Mouse (Mus musculus) C2C12 (cell line): ENCODE measurements around the gene Pias3. TPM values are rescaled to one million over a fixed set of nuclear protein-coding genes. Genes with fewer than 3 reads are reported as not detected.

Experiments used
- H3K27me3 ChIP-seq: one replicate; pipeline ENCODE4 v1.6.1; 2011; ENCODE audit not compliant: control insufficient read depth, insufficient read depth, insufficient read length
- H3K36me3 ChIP-seq: one replicate; pipeline ENCODE4 v1.6.1; 2011; ENCODE audit not compliant: control insufficient read depth, insufficient read depth
- H3K4me3 ChIP-seq: one replicate; pipeline ENCODE4 v1.5.1; 2011; ENCODE audit warnings: mild to moderate bottlenecking, control low read depth; ENCODE audit not compliant: poor library complexity, insufficient read depth, severe bottlenecking
- H3K79me2 ChIP-seq: one replicate; pipeline ENCODE4 v1.6.1; 2011; ENCODE audit not compliant: control insufficient read depth, insufficient read depth
- H3K79me3 ChIP-seq: one replicate; pipeline ENCODE4 v1.6.1; 2011; ENCODE audit warnings: low read depth, control low read depth
- H3ac ChIP-seq: one replicate; pipeline ENCODE3; 2011; ENCODE audit warnings: low read depth; ENCODE audit not compliant: control insufficient read depth, insufficient read length
- CEBPB ChIP-seq: IDR thresholded peaks from one replicate; pipeline ENCODE4 v1.6.1; 2011; ENCODE audit warnings: low read depth, mild to moderate bottlenecking, control low read depth, moderate library complexity
- CTCF ChIP-seq: IDR thresholded peaks from one replicate; pipeline ENCODE4 v1.5.1; 2011; ENCODE audit not compliant: control insufficient read depth, insufficient read depth, insufficient read length
- FOSL1 ChIP-seq: IDR thresholded peaks from one replicate; pipeline ENCODE4 v1.8.0; 2011; ENCODE audit warnings: mild to moderate bottlenecking, low read length; ENCODE audit not compliant: poor library complexity, insufficient read depth, severe bottlenecking
- MAX ChIP-seq: IDR thresholded peaks from one replicate; pipeline ENCODE4 v1.6.1; 2011; ENCODE audit warnings: mild to moderate bottlenecking, control low read depth
- MYOD1 ChIP-seq: IDR thresholded peaks from one replicate; pipeline ENCODE4 v1.6.1; 2011; ENCODE audit warnings: low read depth; ENCODE audit not compliant: control insufficient read depth, insufficient read length
- MYOG ChIP-seq: IDR thresholded peaks from one replicate; pipeline ENCODE4 v1.6.1; 2011; ENCODE audit not compliant: control insufficient read depth, insufficient read length; ENCODE audit errors: extremely low read depth
- USF1 ChIP-seq: IDR thresholded peaks from one replicate; pipeline ENCODE4 v1.6.1; 2011; ENCODE audit warnings: low read depth, mild to moderate bottlenecking, control low read depth, moderate library complexity
- polyA plus RNA-seq: library from polyadenylated mRNA; unstranded; fragments of >200 nt; fragmentation: generic; extraction: Trizol; gene quantifications from one replicate; pipeline ENCODE4 v1.2.1, GENCODE M21; 2012; ENCODE audit warnings: missing spikeins

Gene Pias3
- polyA plus RNA-seq, 1 experiment: 19.2 TPM

DNA sequence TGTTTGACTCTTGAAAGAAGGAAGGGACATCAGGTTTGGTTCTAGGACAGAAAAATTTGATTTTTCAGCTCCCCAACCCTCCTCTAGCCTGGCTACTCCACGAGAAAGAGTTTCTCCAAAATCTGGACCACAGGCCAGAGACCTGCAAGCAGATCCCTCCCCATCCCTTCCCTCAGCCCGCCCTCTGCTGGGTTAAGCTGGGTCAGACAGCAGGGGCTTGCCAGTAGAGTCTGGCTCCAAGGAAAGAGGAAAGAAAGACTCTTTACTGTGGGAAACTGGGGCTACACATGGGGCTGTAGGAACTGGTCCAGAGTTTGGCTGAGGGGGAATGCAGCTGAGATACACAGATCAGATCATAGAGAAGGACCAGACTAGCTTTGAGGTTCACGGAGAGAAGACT is 3.7 kb upstream of the Pias3 start:
- Histone ChIP-seq H3K27me3 (no peaks in the 10 kb centered on the region), H3K4me3 (no peak overlapping the region), H3ac (no peak overlapping the region), H3K79me2 (peaks cover 1% of the 10 kb centered on the region), H3K79me3 (peaks cover 1% of the 10 kb centered on the region), H3K36me3 (no peaks in the 10 kb centered on the region)
- TF ChIP-seq CEBPB: no peak
- TF ChIP-seq USF1: no peak
- no peak for TF ChIP-seq CTCF
- TF ChIP-seq FOSL1: no peak
- no peak for TF ChIP-seq MAX
- no peak for TF ChIP-seq MYOG
- no peak for TF ChIP-seq MYOD1

DNA sequence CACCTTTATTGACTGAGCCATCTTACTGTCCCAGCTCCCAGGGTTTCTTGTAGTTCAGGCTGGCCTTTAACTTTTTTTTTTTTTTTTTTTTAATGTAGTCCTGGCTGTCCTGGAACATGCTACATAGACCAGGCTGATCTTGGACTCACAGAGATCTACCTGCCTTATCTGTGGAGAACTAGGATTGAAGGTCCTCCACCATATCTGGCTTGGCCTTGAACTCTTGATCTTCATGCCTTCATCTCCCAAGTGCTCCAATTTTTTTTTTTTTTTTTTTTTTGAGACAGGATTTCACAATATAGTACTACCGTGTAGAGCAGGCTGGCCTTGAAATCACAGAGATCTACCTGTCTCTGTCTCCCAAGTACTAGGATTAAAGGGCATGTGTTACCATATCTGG is 2.6 kb upstream of the Pias3 start:
- peaks cover 12% of the 10 kb centered on the region for H3K79me2 ChIP-seq
- peaks cover 8% of the 10 kb centered on the region for H3K79me3 ChIP-seq
- H3ac ChIP-seq: no peak overlapping the region
- TF ChIP-seq USF1 (no peak), FOSL1 (no peak), MYOG (no peak), MAX (no peak), CTCF (no peak), CEBPB (no peak), MYOD1 (no peak)
- no peaks in the 10 kb centered on the region for H3K27me3 ChIP-seq
- no peak overlapping the region for H3K4me3 ChIP-seq
- H3K36me3 ChIP-seq: no peaks in the 10 kb centered on the region

DNA sequence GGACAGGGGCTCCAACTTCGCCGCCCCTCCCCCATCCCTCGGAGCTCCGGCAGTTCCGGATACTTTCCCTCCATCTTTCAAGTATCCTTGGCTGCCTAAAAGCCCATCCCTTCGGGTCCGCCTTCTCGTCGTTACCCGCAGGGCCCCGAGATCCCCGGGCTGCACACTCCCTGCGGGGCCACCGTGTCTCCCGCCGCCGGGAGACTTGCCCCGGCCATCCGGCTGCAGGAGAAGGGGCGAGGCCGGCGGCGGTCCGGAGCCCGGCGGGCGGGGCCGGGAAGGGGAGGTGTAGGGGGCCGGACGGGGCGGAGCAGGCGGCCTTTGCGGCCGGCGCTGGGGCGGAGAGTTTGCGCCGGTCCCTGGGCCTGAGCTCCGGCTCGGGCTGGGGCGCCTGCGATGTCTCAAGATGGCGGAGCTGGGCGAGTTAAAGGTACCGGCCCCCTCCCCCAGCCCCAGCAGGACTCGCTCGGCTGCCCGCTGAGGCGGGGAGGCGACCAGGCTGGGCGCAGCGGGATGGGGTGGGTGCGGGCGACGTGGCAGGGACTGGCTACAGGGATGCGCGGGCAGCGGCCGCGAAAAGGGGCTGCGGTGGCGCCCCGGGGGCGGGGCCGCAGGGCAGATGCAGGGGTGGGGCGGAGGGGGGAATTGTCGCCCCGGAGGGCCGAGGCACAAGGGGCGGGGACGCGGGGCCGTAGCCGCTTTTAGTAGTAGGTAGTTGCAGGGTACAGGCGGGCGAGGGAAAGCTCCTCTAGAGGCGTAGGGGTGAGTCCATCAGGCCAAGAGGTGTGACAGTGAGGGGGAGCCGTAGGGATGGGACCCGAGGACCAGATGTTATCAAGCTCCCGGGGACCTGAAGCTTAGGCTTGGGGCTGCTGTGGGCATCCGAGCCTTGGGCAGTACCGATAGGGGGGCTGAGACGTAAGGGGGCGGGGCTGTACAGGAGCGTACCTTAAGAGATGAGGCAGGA is 865 bp downstream of the Pias3 start:
- H3K27me3 ChIP-seq: no peaks in the 10 kb centered on the region
- peaks cover 16% of the 10 kb centered on the region for H3K79me2 ChIP-seq

DNA sequence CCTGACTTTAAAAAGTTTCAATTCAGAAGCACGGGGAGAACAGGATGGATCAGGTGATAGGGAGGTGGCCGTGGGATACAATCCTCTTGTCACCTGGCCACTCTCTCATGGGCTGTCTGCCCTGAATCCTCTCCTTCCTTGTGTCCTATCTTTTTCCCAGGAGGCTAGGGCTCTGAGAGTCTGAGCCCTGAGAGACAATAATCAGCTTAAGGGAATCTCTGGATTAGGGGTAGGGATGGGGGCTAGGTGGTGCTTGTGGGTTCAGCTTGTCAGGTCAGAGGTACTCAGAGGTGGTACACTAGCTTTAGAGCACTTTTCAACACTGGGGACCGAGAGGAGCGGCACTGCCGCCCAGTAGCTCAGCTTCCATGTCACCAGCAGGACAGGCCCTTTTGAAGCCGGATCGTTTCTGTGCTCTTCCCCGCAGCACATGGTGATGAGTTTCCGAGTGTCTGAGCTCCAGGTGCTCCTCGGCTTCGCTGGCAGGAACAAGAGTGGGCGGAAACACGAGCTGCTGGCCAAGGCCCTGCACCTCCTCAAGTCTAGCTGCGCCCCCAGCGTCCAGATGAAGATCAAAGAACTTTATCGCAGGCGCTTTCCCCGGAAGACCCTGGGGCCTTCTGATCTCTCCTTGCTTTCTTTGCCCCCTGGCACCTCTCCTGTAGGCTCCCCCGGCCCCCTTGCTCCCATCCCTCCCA is 3.0 kb downstream of the Pias3 start:
- Histone ChIP-seq H3K36me3 (peaks cover 38% of the 10 kb centered on the region), H3K79me2 (peaks cover 16% of the 10 kb centered on the region), H3K79me3 (peaks cover 8% of the 10 kb centered on the region), H3K27me3 (no peaks in the 10 kb centered on the region), H3ac (no peak overlapping the region), H3K4me3 (no peak overlapping the region)
- TF ChIP-seq MYOD1: no peak
- no peak for TF ChIP-seq MAX
- no peak for TF ChIP-seq MYOG
- TF ChIP-seq CTCF: no peak
- TF ChIP-seq CEBPB: no peak
- TF ChIP-seq USF1: no peak
- no peak for TF ChIP-seq FOSL1

More for the DNA sequence above, 865 bp downstream of the Pias3 start:
- H3K36me3 ChIP-seq: peaks cover 20% of the 10 kb centered on the region
- H3K79me3 ChIP-seq: peaks cover 8% of the 10 kb centered on the region
- peak overlapping the region; percentile 99 for H3ac ChIP-seq
- peak overlapping the region; percentile 83 for H3K4me3 ChIP-seq
- TF ChIP-seq CTCF: no peak
- no peak for TF ChIP-seq CEBPB
- TF ChIP-seq USF1: no peak
- TF ChIP-seq MYOD1: no peak
- no peak for TF ChIP-seq MAX
- no peak for TF ChIP-seq FOSL1
- TF ChIP-seq MYOG: no peak

DNA sequence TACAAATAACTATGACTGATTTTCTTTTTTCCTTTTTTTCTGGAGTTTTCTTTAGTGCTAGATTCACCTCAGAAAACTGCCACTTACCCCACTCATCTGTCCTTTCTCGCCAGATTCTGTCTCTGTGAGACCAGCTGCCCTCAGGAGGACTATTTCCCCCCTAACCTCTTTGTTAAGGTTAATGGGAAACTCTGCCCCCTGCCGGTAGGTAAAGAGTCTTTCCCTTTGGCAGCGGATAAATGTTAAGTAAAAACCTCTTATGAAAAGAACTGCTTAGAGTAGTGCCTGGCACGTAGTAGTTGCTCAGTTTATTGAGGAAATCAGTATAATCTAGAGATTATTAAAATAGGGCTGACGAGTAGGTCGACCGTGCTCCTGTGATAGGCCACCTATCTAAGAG is 4.2 kb downstream of the Pias3 start:
- no peaks in the 10 kb centered on the region for H3K27me3 ChIP-seq
- peaks cover 49% of the 10 kb centered on the region for H3K36me3 ChIP-seq
- H3ac ChIP-seq: no peak overlapping the region
- H3K4me3 ChIP-seq: no peak overlapping the region
- H3K79me3 ChIP-seq: peaks cover 8% of the 10 kb centered on the region
- TF ChIP-seq CEBPB (no peak), USF1 (no peak), MYOG (no peak), MAX (no peak), MYOD1 (no peak), CTCF (no peak), FOSL1 (no peak)
- peaks cover 16% of the 10 kb centered on the region for H3K79me2 ChIP-seq

DNA sequence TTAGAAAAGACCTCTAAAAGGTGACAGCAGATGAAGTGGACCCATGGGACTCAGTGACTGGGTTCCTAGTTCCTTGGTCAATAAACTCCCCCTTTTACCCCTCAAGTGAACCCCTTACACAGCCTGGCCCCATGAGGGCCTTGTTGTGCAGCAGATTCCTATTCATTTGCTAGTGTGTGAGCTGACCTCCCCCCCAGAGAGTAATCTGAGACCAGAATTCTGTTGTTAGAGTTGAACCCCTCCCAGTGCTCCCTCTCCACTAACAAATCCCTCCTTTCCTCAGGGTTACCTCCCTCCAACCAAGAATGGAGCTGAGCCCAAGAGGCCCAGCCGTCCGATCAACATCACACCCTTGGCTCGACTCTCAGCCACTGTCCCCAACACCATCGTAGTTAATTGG is 4.8 kb downstream of the Pias3 start:
- Histone ChIP-seq H3K79me3 (peaks cover 8% of the 10 kb centered on the region), H3ac (no peak overlapping the region), H3K36me3 (peaks cover 52% of the 10 kb centered on the region), H3K79me2 (peaks cover 16% of the 10 kb centered on the region), H3K4me3 (no peak overlapping the region), H3K27me3 (no peaks in the 10 kb centered on the region)
- TF ChIP-seq CTCF (no peak), MYOG (no peak), CEBPB (no peak), MAX (no peak), FOSL1 (no peak), MYOD1 (no peak), USF1 (no peak)
